Mouse (Mus musculus) adrenal gland, adult 2 months (tissue): ENCODE data around the gene Stk11ip. TPM values are rescaled to one million over a fixed set of nuclear protein-coding genes. Genes with fewer than 3 reads are reported as not detected.
A peak's percentile ranks its signal among the peaks of the same experiment; 100 is the strongest.

Experiments used
- DNase-seq: peaks from one replicate; pipeline ENCODE4 v3.0.0; 2021
- polyA plus RNA-seq: library from polyadenylated mRNA; depleted of rRNA; stranded (reverse); fragments of >200 nt; gene quantifications from 2 replicates; pipeline ENCODE4 v1.2.3, GENCODE M21; 2012
- total RNA-seq, 2 experiments: library from RNA; stranded (reverse); gene quantifications; 2 replicates each; pipeline ENCODE4 v1.2.3; 2021

Stk11ip gene
- total and polyA plus RNA-seq, 3 experiments = 16.6 to 59.5 (median 19.3) TPM

- peak; percentile 37 for DNase-seq
These were observed 16.9 kb upstream of the Stk11ip start for GRCm38 (mm10) chr1:75504256-75505045.

DNA sequence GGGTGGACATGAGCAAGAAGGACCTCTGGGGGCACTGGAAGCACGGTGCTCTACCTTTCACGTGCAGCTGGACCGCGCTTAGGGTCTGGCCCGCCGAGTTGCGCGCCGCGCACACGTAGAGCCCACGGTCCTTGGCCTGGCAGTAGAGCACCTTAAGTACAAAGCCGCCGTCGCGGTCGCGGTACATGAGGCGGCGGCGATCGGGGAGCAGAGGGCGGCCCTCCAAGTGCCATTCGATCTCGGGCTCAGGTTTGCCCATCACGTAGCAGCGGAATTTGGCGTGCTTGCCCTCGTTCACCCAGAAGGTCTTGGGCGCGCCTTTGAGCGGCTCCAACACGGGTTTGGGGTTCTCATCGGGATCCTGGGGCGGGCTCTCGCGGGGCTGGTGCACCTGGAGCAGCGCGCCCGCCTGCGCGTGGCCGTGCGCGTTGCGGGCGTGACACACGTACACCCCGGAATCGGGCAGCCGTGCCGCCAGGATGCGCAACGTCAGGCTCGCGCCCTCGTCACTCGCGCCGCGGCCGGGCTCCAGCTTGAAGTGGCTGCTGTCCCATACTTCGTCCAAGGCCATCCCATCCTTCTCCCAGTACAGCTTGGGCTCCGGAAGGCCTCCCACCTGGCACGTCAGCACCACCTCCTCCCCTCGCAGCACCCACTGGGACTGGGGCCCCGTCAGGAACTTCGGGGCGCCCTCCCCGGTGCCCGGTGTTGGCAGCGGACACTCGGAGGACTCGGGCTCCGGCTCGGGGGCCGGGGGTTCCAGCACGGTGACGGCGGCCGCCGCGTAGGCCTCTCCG lies 16.0 kb upstream of the Stk11ip start:
- DNase-seq = peak; percentile 90

GRCm38 (mm10) chr1:75505956-75506831 lies 15.1 kb upstream of the Stk11ip start, which contains the start of gene Obsl1:
Gene Obsl1 (minus strand): TSS chr1:75506452.
- peak; percentile 73 for DNase-seq

DNA sequence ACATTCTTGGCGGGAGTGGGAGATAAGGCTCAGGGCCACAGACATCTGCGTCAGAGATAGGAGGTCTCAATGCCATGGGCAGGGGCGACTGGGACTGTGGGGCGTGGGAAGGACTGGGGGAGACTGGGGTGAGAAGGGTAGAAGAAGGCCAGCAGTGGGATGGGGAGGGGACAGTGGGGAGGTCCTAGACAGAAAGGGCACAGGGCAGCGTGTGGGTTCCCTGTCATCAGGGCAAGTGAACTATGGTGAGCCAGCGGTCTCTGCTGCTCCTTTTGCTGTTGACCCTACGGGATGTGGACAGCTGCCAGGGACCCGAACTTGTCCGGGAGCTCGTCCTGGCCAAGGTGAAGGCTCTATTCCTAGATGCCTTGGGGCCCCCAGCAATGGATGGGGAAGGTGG lies 14.3 kb upstream of the Stk11ip start, which contains the start of gene Inha:
Gene Inha (plus strand): TSS at position 72 of the 400 bp plus-strand sequence.
- DNase-seq = peak; percentile 48

DNA sequence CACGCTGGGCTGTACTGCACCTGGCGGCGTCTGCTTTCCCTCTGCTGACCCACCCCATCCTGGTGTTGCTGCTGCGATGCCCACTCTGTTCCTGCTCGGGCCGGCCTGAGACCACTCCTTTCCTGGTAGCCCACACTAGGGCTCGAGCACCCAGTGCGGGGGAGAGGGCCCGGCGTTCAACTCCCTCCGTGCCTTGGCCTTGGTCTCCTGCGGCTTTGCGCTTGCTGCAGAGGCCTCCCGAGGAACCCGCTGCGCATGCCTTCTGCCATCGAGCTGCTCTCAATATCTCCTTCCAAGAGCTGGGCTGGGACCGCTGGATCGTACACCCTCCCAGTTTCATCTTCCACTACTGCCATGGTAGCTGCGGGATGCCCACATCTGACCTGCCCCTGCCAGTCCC lies 11.7 kb upstream of the Stk11ip start:
- DNase-seq = peak; percentile 41

- DNase-seq = no peak
These were observed 11.2 kb upstream of the Stk11ip start for GRCm38 (mm10) chr1:75510154-75510553.

GRCm38 (mm10) chr1:75511437-75512210 lies 9.7 kb upstream of the Stk11ip start:
- no peak for DNase-seq

- DNase-seq = no peak
These were observed 8.8 kb upstream of the Stk11ip start for GRCm38 (mm10) chr1:75512550-75512949.

- DNase-seq = peak; percentile 50
These were observed 4.5 kb upstream of the Stk11ip start for GRCm38 (mm10) chr1:75516703-75517380.

GRCm38 (mm10) chr1:75517984-75518383 lies 3.3 kb upstream of the Stk11ip start:
- no peak for DNase-seq

DNA sequence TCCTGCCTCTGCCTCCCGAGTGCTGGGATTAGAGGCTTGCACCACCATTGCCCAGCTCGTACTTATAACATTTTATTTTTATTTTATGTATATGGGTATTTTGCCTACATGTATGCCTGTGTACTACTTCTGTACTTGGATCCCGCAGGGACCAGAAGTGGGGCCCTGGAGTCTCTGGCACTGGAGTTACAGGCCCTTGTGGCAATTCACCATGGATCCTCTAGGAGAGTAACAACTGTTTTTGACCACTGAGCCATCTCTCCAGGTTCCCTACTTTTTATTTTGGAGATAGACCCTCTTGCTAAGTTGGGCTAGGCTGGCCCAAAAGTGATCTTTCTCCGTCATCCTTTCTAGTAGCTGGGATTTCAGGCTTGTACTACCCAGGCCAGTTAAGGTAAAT lies 2.9 kb upstream of the Stk11ip start:
- DNase-seq = no peak

GRCm38 (mm10) chr1:75519576-75519975 lies 1.8 kb upstream of the Stk11ip start:
- peak; percentile 69 for DNase-seq

DNA sequence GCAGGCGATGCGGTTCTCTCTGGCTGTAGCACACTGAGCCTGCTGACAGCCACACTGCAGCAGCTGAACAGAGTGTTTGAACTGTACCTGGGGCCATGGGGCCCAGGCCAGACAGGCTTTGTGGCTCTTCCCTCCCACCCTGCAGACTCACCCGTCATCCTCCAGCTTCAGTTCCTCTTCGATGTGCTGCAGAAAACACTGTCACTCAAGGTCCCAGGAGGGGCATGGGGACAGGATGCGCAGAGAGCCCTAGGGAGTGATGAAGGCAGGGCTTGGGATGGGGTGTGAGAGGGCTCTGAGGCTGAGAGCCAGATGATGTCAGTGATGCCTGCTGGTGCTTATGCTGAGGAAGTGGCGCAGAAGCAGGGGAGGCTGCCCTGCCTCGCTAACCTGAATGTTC lies 3.4 kb downstream of the Stk11ip start:
- no peak for DNase-seq

DNA sequence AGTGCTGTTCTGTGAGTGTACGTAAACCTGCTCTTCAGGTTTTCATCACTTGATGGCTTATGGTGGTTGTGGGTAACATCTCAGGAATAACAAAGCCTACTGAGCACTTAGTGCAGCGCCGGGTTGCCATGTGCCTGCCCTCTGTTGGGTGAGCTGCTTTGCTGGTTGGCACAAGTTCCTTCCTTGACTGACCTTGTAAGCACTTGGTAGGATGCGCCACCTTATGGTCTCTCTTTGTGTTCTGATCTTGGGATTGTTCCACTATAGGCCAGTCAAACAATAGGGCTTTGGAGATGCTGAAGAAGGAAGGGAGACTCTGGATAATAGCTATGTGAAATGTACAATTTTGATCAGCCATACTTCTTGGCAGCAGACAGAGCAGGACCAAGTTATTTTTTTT lies 9.2 kb downstream of the Stk11ip start:
- no peak for DNase-seq

DNA sequence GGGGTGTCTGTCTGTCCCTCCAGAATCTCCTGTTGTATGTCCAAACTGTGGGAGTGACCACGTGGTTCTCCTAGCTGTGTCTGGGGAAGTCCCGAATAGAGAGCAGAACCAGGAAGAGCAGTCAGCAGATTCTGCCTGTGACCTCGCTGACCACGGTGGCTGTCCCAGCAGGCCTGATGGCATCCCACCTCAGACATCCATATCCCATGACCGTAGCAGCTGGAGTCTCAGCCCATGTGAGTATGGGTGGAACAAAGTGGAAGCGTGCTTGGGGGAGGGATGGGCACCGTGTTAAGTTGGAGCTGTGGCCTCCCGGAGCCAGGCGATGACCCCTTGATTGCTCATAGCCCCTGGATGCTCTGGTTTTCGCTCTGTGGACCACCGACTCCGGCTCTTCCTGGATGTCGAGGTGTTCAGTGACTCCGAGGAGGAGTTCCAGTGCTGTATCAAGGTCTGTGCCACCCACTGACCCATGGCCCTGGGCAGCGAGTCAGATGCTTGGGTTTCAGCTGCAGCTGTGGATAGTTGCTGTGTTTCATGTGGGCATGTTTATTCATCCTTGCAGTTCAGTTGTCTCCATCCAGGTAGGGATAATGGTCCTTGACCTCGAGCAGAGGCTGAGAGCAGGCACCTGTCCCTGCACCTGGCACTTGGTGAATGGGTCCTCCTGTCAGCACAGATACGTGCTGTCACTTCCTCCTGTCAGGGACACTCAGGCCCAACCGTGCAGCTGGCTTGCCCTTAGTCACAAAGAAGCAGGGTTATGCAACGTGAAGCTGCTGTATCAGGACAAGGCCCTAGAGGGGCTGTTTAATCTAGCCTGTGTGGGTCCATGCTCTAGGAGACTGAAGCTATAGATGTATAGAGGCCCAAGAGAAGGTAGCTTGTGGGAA lies 11.2 kb downstream of the Stk11ip start:
- DNase-seq = no peak

DNA sequence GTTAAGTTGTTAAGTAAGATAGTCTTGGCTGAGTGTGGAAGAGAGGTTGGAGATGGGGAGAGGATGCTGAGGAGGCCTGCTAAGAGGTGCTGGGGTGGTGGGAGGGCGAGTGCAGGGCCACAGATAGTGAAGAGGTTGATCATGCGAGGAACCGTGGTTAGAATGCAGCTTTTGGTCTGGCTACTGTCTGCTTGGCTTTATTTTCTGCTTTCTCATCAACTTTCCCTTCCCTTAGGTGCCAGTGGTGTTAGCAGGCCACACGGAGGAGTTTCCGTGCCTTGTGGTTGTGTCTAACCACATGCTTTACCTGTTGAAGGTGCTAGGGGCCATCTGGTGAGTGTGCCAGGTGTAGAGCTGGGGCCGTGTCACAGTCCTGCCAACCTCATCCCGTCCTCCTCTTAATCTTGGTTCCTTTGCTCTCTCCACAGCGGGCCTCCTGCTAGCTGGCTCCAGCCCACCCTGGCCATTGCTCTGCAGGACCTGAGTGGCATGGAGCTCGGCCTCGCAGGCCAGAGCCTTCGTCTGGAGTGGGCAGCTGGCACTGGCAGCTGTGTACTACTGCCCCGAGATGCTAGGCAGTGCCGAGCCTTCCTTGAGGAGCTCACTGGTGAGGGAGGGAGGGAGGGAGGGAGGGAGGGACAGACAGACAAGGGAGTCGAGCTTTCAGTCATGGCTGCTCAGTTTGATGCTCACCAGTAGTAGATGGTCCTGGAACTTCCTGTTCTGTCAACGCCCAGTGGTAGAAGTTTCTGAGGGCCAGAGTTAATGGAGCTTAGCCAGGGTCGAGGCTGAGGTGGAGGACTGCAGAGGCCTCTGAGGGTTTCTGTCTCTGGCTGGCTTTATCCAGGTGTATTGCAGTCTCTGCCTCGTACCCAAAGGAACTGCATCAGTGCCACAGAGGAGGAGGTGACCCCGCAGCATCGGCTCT lies 12.3 kb downstream of the Stk11ip start:
- no peak for DNase-seq

DNA sequence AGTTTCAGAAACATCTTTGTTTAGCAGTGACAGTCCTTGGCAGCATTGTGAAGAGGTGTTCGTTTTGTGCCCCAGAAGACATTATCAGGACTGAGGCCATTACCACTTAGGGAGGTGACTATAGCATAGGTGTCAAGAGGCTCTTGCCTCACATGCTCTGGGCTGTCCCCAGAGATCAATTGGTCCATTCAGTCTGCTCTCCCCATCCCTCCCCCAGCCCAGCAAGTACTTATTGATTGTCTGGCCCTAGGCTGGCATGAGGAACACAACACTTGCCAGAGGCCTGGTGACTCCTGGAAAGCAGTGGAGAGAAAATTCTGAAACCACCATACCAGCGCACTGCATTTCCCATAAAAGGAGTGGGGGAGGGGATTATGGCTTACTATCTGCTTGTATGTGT lies 16.3 kb downstream of the Stk11ip start:
- DNase-seq = no peak

GRCm38 (mm10) chr1:75538597-75539190 lies 17.4 kb downstream of the Stk11ip start:
- DNase-seq = no peak
